Mouse (Mus musculus) ovary, adult 18-20 months (tissue): Measurements from ENCODE around the gene Sar1a.
A peak's percentile ranks its signal among the peaks of the same experiment; 100 is the strongest.

Experiments used
- DNase-seq: peaks from one replicate; pipeline ENCODE4 v3.0.0; 2022; ENCODE audit warnings: low spot score, mixed read lengths

The Sar1a gene

DNA sequence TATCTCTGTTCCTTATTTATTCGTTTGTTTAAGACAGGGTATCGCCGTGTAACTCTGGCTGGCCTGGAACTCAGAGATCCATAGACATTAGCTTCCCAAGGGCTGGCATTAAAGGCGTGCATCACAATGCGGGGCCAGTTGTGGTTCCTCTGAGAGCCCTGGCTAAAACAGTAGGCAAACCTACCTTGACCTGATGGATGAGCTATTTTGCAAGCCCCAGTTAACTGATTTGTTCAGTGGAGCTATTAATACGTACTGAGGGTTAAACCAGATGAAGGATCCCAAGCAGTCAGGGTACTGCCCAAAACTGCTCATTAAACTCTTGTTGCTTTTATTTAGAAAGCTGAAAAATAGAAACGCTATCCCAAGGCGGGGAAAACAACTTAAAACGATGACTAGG, 554 bp upstream of the Sar1a start:
- no peak for DNase-seq

DNA sequence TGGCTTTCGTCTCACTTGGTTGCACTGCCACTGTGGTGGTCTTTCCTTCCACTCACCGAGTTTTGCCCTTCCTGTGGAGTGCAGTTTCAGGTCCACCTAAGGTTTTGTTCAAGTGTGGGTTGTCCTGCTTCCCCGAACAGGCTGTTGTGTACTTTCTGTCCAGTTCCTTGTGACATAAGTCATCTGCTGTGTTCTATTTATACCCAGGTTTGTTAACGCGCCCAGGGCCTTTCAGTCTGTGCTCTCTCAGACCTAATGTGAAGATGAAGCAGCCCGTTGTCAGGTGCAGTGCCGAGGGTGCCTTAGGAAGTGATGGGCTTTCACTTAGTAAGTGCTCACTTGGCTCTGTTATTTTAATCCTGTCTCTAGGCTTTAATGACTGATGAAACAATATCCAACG, 9.3 kb downstream of the Sar1a start:
- DNase-seq = no peak

DNA sequence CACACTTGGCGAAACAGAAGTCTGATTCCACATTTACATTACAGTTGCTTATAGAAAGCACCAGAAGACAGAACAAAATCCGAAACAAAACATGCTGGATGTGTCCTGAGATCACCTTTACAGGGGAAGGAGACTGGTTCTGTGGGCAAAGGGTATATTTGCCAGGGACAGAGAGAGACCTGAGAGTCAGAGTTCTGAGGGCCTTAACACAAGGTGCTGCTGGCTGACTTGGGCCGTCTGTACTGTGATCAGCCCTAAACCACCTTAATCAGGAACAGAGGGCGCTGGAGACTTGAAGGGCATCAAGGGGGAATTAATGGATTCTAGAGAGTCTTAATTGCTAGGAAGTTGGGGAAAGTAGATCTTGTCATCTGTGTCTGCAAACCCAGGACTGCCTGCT, 13.5 kb downstream of the Sar1a start:
- DNase-seq = no peak

DNA sequence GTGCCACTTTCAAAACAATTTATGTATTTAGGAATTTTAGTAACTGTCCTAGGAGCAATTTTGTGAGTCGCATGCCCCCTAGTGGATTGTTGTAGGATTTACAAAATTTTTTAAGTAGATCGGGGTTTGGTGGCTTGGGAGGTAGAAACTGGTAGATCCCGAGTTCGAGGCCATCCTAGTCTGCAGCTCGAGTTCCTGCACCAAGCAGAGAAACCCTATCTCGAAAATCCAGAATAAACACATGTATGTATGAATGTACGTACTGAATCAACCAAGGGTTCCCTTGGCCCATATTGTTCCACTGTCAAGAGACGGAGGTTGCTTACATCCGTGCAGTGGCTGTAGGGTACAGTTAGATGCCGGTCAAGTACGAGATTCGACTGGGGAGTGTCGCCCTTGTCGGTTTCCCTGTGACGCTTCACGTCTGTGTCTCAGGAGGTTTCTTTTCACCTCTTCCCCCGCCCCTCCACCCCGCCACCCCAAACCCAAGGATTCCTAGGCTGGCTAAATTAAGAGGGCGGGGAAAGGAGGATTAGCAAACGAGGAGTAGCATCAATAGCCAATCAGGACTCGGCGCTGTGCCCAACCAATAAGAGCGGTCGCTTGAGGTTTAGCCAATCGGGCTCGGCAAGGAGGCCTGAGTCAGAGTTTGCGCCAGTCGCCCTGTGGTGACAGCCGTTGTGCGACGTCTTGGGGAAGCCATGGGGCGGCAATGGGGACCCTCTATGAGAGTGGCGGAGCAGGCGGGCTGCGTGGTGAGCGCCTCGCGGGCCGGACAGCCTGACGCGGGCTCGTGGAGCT, 15.0 kb downstream of the Sar1a start, which contains the start of gene Tysnd1:
Gene Tysnd1 (plus strand): TSS at position 645 of the 801 bp plus-strand sequence.
- DNase-seq = peak; percentile 94

DNA sequence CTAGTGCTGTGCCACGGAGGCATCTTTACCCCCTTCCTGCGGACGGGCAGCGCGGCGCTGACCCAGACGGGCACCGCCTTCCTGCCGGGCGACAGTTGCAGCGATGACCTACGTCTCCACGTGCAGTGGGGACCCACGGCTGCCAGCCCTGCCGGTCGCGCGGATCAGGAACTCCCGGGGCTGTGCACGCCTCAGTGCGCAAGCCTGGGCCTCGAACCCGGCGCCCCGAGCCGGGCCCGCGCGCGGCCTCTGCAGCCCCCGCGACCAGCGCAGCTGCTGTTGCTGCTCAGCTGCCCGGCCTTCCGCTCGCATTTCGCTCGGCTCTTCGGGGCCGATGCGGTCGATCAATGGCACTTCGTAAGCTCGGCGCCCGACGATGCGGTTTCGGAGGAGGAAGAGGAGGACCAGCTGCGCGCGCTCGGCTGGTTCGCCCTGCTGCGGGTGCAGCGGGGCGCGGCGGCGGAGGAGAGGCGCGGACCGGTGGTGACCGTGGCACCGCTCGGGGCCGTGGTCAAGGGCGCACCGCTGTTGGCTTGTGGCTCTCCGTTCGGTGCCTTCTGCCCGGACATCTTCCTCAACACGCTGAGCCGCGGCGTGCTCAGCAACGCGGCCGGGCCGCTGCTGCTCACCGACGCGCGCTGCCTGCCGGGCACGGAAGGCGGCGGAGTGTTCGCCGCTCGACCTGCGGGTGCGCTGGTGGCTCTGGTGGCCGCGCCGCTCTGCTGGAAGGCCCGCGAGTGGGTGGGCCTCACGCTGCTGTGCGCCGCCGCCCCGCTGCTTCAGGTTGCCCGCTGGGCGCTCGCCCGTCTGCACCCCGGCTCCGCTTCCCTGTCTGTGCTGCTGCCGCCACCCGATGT, 15.8 kb downstream of the Sar1a start:
- DNase-seq = no peak

DNA sequence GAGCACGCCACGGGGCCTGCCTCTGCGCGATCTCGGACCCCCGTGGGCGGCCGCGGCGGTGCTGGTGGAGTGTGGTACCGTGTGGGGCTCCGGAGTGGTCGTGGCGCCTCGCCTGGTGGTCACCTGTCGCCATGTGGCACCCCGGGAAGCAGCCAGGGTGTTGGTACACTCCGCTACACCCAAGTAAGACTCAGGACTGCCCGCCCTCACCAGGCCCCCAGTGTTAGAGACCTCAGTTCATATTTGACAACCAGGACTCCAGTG, 16.4 kb downstream of the Sar1a start:
- no peak for DNase-seq

DNA sequence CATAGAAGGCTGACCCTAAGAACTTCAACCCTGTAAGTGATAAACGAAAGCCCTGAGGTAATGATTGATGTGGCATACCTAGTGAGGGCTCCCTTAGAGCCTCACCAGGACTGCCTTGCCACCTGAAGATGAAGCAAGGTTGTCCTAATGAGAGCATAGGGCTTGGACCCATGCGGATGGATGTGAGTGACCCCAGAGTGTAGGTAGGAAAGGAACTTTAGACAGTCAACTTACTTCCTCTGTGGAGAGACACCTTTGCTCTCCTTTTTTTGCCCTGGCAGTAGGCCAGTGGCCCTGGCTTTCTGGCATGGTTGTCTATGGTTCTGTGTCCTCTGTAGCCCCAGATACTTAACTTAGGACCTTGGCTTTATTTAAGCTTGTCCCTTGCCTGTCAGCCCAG, 16.9 kb downstream of the Sar1a start:
- no peak for DNase-seq

DNA sequence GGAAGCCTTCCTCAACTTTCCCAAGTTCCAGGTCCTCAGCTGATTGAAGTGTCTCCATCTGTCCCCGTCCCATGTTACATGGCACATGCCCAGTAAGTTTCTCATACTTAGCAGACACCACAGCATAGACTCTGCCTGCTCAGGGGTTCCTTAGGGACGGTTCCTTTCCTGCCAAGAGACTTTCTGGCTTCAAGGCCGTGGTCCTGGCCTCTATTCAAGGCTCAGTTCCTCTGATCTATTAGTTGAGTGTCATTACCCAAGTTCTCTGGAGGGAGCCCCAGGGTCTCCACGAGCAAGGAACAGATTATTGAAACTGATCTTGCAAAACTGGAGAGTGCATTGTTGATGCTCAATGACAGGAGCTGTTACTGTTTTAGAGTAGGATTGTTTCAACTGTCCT, 24.6 kb downstream of the Sar1a start:
- DNase-seq = peak; percentile 51

DNA sequence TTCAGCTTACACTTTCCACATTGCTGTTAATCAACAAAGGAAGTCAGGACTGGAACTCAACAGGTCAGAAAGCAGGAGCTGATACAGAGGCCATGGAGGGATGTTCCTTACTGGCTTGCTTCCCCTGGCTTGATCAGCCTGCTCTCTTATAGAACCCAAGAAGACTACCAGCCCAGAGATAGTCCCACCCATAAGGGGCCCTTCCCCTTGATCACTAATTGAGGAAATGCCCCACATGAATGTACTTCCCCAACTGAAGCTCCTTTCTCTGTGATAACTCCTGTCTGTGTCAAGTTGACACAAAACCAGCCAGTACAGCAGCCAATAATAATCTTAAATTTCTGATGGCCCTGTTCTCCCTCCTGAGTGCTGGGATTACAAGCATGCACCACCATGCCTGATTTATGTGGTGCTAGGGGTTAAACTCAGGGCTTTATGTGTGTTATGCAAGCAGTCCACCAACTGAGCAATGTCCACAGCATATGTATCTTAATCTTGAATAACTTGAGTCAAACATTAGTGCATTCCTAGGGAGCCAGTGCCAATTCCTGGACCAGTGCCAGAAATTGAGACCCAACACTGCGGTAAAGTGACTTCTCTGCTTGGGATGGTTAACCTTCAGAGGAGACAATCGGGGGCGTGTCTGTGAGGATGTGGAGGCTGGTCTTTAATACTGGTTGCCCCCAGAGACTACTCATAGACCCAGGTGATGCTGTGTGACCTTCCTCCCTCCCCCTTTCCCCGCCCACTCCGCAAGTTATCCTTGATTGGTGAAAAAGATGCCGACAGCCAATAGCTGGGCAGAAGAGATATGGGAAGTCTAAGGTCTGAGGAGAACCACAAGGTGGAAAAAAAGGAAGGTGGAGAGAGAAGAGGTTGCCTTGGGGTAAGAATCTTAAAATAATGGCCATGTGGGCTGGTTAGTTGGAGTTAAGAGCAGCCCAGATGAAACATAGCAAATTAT, 26.6 kb downstream of the Sar1a start:
- DNase-seq = no peak

DNA sequence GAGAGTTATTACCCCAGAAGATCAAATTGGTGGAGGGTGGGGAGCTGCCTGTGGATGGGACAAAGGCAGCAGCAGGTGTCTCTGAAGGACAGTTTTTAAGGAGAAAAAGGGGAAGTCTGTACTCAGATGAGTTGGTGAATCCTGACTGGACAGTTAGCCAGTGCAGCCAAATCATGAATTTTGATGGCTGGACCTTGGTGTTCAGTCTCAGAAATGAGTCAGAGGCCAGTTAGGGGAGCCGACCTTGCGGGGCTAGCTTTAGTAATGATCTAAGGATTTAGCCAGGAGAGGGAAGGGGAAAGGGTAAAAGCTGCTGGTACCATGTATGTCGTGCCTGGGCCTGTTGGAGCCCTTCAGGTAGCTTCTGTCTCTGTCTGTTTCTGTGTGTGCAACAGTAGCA, 33.5 kb downstream of the Sar1a start:
- DNase-seq = no peak

DNA sequence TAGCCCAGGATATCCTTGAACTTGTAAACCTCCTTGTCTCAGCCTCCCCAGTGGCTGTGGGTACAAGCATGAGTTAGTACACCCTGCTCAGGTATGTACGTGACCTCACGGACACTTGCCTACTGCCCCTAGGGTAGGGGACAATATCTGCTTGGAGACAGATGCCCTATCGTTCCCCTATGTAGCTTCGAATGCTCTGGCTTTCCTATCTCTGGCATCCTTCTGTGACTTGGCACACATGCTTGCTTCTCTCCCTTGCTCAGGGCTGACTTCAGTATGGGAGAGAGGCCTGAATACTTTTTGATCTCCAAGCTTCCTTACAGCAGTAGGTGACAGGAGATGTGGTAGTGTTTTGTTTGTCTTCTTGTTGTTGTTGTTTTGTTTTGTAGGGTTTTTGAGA, 34.0 kb downstream of the Sar1a start:
- no peak for DNase-seq

DNA sequence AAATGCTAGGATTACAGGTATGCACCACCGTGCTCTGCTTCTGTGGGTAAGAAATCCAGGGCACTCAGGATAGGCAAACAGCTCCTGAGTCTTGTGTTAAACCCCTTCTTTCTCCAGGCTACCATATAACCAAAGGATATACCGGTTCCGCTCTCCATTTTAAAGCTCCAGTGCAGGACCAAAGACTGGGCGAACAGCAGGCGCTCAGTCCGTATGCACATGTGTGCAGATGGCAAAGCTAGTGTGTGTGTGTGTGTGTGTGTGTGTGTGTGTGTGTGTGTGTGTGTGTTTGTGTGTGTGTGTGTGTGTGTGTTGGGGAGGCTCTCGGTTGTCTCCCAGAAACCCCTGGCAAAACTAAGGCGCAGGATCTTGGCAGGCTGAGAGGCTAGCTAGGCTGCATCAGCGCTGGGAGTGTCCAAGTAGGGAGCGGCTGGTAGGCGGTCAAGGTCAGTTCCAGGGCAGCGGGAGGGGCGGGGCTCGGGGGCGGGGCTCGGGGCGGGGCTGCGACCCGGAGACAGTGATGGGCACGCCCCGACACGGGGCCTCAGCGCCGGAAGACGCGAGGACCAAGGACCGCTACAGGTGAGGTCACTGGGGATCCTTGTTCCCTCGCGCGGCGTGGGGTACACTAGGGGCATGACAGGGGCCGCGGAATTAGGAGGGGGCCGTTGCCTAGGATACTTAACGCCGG, 34.8 kb downstream of the Sar1a start, which contains the start of gene Aifm2:
Gene Aifm2 (plus strand): TSS at position 493 of the 691 bp plus-strand sequence.
- DNase-seq = peak; percentile 77

DNA sequence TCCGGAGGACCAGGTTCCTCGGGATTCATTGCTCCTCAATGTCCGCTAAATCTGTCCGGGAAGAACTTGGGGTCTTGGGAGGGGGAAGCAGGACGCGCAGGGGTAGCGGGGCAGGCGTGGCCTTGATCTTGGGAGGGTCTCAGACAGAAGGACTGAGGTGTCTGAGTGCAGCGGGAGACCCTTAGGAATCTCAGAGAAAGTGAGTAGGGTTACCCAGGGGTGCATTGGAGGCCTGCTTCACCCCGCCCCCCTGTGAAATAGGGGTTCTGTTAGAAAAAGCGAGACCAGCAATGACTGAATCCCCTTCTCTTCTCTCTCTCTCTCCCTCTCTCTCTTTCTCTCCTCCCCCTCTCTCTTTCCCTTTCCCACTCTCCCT, 35.4 kb downstream of the Sar1a start:
- no peak for DNase-seq

DNA sequence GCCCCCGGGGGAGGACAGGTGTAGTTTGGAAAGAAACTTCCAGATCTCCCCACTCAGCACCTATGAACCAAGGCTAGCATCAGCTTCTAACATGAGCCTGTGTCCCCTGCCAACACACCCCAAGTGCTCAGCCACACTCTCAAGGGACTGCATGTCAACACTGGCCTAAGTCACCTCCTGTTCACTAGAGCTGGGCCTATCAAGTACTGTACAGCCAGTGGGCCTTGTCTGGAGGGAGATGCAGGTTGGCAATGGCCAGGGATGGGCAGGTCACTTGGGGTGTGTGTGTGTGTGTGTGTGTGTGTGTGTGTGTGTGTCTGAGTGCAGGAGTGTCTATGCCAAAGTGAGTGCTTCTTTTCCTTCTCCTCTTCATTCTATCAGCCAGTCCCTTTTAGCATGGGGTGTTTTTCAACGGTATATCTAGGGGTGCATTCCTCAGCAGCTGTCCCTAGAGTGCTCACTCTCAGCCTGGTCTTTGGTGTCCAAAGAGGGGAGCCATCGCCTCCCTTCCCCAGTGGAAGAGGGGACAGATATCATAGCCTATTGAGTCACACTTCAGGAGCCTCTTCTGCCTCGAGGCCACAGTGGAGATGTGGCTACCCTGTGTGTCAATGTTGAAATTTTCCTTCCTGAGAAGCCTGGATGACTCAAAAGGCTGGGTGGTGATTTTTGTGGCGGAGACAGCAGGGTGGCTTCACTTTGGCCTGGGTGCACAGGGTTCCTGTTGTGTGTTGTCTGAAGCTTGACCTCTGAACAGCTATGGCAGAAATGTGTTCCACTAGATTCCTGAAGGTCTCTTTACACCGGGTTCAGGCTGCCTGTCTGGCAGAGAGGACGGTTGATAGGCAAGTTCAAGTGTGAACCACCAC, 36.1 kb downstream of the Sar1a start:
- DNase-seq = no peak

DNA sequence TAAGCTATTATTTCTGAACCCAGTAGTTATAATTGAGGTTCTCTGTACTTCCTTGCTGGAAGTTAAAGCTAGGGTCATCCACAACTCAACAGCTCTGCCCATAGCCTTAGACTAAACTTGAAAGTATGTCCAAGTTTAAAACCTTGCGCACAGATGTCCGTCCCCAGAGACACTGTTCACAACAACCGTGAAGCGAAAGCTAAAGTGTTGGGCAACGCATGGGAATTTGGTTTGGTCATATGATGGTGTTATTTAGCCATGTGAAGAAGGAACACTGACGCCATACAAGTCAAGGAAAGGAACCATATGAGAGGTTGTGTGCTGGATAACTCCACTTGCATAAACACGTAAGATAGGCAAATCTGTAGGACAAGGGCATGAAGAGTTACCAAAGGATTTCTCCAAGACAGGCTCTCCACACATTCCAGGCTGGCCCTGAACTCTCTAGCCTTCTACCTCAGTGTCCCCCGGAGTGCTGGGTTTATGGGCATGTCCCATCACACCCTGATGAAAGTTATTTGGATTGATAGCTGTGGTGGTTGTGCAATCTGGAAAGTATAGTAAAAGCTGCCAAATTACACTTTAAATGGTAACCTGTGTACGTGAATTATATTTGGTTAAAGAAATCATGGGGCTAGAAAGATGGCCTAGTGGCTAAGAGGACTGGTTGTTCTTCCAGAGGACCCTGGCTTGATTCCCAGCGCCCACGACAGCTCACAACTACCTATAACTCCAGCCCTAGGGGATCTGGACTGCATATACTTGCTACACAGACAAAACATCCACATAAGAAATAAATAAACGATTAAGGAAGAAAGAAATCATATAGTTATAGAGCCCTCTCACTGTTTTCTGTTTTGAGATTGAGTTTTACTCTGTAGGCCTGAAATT, 37.6 kb downstream of the Sar1a start:
- no peak for DNase-seq

DNA sequence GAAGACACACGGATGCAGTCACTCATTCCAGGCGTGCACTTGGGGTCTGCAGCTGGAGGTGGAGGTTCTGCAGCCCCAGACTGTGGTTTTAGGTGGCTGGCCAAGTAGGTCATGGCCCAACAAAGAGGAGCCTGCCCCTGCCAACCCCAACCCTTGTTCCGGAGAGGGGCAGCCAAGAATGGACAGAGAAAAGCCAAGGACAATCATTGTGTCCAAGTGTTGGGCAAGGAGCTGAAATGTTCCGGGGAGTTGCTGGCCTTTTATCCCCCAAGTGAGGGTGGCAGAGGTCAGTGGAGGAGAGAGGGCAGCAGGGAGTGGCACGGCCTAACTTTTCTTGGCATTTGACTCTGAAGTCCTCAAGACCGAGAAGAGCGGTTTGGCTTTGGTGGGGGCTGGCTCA, 40.2 kb downstream of the Sar1a start:
- peak; percentile 47 for DNase-seq

DNA sequence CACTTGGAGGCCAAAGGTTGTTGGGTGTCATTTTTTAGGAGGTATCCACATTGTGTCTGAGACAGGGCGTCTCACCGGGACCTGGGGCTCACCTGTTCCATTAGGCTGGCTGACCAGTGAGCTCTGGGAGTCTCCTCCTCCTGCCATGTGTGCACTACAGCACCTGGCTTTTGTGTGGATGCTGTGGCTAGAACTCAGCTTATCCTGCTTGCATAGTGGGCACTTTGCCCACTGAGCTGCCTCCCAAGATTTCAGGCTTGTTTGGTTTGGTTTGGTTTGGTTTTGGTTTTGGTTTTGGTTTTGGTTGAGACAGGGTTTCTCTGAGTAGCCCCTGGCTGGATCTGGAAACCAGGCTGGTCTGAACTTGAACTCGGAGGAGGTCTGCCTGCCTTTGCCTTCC, 42.1 kb downstream of the Sar1a start:
- DNase-seq = no peak

DNA sequence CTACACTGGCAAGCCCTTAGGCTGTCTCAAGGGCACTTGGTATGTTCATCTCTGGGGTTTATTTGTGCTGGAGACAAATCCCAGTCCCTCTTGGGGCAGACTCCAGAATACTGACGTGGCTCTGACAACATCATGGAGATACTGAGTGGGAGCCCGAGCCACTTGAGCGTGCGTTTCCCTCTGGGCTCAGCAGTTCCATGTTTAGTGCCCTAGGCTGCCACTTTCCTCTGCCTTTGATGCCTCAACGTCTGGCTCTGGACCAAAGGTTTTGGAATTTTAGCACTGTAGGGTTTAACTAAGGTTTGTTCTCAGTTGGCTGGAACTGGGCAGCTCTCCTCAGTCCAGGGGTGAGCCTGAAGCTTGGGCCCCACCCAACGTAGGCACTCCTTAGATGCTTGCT, 43.2 kb downstream of the Sar1a start:
- DNase-seq = no peak

DNA sequence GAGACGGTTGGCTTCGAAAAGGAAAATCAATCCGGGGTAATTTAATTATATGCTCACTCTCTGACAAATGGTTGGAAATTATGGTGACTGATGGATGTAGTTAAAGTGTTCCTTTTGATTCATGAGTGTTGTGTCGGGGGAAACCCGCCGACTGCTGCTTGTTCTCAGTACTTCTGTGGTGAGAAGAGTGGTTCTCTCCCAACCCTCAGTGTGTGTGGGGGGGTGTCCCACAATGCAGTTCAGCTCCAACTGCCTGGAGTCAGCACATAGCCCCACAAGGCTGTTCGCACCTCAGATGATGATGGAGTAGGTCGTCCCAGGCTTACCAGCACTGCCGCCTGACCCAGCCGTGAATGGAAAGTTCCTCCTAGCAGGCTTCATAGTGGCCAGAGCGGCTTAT, 49.1 kb downstream of the Sar1a start:
- no peak for DNase-seq

DNA sequence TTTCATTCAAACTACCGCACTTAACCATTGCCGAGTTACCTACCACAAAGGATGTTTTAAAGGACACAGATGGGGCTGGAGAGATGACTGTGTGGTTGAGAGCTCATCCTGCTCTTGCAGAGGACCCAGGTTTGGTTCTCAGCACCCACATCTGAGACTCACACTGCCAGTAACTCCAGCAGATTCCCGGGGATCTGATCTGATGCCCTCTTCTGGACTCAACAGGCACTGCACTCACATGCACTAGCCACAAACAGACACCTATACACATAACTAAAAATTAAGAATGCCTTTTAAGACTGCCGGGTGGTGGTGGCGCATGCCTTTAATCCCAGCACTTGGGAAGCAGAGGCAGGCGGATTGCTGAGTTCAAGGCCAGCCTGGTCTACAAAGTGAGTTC, 50.1 kb downstream of the Sar1a start:
- no peak for DNase-seq
